Mouse (Mus musculus) right cerebral cortex, postnatal 14 days (tissue): ENCODE measurements around the gene Zc3h10.
"Not testable (repeated sequence)": the region's sequence is repeated elsewhere in the genome, so short reads cannot be mapped to it uniquely, and the experiment has no call there.

Experiments
- DNase-seq: peaks from one replicate; pipeline ENCODE4 v3.0.0; 2022

The Zc3h10 gene

GRCm38 (mm10) chr10:128547361-128548032, at the start of gene Zc3h10:
Gene Zc3h10 (minus strand): TSS chr10:128547774.
- DNase-seq: peak; percentile 91

- no peak for DNase-seq
Measured at GRCm38 (mm10) chr10:128592797-128593196, 45.2 kb upstream of the Zc3h10 start.

- no peak for DNase-seq
Measured at GRCm38 (mm10) chr10:128591436-128591835, 43.9 kb upstream of the Zc3h10 start.

- peak; percentile 48 for DNase-seq
Measured at GRCm38 (mm10) chr10:128590193-128590690, 42.7 kb upstream of the Zc3h10 start.

DNA sequence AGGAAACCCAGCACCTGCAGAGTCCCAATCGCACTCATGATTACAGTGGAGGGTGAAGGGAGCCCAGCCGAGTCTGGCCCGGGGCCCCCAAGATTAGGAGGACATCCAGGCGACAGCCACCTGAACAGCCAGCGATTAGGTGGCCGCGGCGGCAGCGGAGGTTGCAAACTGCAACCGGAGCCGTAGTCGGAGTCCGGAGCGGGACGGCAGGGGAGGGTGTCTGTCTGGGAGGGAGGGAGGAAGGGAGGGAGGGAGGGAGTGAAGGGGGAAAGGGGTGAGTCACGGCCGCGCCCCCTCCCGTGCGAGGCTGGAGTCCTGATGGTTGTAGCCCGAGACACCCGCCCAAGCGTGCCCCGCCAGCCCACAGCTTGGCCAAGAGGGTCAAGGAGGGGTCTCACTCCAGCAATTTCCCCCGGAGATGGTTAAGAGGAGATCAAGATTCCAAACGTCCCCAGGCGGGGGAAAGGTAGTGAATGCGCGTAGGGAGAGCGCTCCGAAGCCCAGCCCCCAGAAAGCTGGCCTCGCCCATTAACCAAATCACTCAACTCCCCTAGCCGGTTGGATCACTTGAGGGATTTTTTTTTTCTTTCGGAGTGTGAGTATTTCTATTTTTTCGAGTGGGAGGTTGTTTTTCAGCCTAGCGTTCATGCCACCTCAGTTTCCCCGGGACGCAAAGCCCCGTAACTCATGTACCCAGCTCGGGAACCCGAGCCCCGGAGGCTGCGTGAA, 42.1 kb upstream of the Zc3h10 start, which contains the start of gene Erbb3:
TSS of gene Erbb3 (minus strand) at position 189 of the 729 bp plus-strand sequence.
- no peak for DNase-seq

DNA sequence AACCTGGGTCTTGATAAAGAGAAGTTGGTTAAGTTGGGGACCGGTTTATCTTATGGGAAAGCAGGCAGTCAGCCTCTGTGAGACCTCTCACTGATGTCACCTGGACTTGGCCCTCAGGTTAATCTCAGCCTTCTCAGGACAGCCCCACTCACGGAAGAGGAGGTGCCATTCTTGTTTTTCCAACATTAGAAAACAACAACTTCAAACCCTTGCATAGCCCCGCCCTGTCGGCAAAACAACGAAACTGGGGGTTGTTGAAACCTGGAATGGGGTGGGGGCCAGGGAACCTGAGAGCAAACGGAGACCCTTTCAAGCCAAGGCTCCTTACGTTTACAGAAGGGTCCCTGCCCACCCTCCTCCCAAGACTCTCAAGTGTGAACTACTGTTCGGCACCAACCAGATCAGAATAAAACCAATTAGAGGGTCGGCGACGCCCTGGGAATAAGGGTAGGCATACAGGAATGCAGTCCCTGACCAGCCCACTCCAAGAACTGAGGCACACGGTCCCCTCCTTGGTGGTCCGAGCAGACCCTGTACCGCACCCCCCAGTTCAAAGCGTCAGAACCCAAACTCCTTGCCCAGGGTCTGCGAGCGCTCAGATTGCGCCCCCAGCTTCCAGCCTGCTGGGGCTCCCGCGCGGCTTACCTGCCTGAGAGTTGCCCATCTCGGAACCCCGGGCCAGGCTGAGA, 41.3 kb upstream of the Zc3h10 start:
- DNase-seq: no peak

- no peak for DNase-seq
Measured at GRCm38 (mm10) chr10:128588136-128588535, 40.6 kb upstream of the Zc3h10 start.

GRCm38 (mm10) chr10:128587697-128588096, 40.1 kb upstream of the Zc3h10 start:
- no peak for DNase-seq

GRCm38 (mm10) chr10:128587120-128587519, 39.5 kb upstream of the Zc3h10 start:
- DNase-seq: no peak

- no peak for DNase-seq
Measured at GRCm38 (mm10) chr10:128586546-128586945, 39.0 kb upstream of the Zc3h10 start.

DNA sequence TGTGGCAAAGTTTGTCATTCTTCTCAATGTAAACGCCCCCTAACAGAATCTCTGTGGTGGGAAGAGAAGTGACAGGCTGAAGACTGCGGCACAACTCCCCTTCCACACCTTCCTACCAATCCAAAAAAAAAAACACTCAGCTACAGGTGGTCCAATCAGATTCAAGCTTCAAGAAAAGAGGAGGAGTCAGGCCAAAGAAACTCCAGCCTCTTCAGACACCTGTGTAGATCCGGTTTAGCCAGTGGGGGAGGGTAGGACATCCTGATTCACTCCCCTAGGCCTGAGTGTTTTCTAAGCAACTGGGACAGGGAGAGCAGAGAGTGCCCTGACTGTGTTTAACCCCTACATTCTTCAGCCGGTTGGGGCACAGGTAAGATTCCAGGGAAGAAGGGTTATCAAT, 36.8 kb upstream of the Zc3h10 start:
- no peak for DNase-seq

- no peak for DNase-seq
Measured at GRCm38 (mm10) chr10:128583644-128584043, 36.1 kb upstream of the Zc3h10 start.

DNA sequence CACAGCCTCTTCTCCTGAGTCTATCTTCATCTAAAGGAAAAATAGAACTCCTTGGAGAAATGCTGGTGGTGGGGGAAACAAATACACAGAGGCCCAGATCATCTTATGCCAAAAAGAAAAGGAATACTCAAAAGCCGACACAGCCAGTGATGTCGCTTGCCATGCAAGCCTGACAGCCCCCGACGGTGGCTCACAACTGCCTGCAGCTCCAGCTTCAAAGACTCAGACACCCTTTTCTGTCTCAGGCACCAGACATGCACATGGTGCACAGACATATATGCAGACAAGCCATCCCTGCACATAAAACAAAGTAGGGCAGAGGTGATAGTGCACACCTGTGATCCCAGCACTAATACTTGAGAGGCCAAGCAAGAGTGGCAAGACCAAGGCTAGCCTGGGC, 32.2 kb upstream of the Zc3h10 start:
- DNase-seq: no peak

DNA sequence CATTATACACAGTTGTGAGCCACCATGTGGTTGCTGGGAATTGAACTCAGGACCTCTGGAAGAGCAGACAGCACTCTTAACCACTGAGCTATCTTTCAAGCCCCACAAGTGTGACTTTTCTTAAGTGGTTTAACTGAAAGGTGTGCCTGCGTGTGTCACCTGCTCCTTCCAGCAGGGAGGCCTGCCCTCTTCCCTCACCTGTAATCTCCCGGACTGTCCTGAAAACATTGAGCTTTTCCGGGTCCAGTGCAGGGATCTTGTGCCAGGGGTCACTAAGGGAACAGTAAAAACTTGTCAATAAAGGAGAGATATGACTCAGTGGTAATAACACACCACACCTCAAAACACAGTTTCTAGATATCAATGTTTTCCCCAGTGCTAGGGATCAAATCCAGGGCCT, 31.7 kb upstream of the Zc3h10 start:
- no peak for DNase-seq

DNA sequence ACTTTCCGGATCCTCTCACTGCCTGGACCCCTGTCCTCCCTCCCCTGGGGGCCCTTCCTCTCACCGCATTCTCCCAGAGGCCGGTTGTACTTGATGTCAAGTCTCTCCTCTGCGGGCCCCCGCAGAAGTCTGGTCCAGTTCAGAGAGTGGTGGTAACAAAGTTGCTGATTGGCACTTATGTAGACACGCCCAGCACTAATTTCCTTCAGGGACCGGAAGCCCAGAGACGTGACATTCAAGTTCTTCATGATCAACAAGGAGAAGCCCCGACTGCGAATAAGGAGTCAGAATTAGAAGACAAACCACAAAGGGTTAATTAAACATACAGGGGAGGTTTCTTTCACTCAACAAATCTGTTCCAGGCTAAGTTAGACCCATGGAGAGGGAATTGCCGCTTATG, 30.8 kb upstream of the Zc3h10 start:
- no peak for DNase-seq

DNA sequence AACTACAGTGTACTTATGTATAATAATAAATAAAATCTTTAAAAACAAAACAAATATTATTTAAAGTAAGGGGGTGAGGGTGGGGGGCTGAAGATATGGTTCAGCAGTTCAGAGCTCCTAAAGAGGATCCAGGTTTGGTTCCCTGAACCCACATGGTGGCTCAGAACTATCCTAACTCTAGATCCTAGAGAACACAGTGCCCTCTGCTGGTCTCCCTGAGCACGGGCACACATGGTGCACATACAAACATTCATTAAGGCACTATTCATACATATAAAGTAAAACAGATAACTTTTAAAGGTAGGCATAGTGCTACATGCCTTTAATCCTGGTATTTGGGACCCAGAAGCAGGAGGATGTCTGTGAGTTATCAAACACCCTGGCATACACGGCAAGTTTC, 27.5 kb upstream of the Zc3h10 start:
- DNase-seq: no peak

- peak; percentile 98 for DNase-seq
Measured at GRCm38 (mm10) chr10:128565788-128566531, 18.4 kb upstream of the Zc3h10 start, which contains the start of gene Pa2g4. Gene Pa2g4 (minus strand): TSS chr10:128565987.

- DNase-seq: peak; percentile 35
Measured at GRCm38 (mm10) chr10:128565206-128565787, 17.7 kb upstream of the Zc3h10 start.

DNA sequence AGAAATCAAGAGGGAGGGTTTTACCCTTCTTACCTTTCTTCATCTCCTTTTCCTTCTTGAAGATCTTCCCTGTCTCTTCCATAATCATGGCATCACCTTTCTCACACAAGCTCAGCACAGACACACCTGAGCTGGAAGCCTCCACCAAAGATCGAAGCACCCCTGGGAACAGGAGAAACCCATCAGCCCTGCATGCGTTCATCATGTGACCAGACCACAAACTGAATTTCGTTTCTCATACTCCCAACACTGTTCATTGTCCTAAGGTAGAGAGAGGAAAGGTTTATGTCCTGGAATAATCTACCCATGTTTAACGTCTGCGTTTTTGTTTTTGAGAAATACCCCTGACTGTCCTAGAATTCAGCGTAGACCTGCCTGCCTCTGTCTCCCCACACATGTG, 16.0 kb upstream of the Zc3h10 start:
- no peak for DNase-seq

DNA sequence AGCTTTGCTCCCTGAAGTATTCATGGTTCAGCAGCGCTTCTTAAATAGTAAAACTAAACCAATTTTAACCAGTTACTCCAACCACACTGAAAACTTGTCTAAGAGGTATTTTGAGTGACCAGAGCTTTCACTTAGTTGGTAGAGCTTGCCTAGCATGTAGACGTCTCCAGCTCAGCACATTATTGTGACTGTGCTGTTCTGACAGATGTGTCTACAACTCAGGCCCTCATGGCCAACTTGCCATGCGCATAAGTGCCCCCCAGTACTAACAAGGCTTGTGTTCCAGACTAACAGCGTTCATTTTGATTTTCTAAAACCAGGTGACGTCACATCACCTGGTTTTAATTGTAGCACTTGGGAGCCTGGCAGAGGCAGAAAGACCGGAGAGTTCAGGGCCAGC, 9.4 kb upstream of the Zc3h10 start:
- no peak for DNase-seq

GRCm38 (mm10) chr10:128556286-128556685, 8.7 kb upstream of the Zc3h10 start:
- no peak for DNase-seq

- not testable (repeated sequence) for DNase-seq
Measured at GRCm38 (mm10) chr10:128555567-128555966, 8.0 kb upstream of the Zc3h10 start.
